Mouse (Mus musculus) myocyte (in vitro differentiated cells): ENCODE data around the gene Gm20449. TPM values are rescaled to one million over a fixed set of nuclear protein-coding genes. Genes with fewer than 3 reads are reported as not detected.

Source experiments
- H3K27me3 ChIP-seq: one replicate; pipeline ENCODE4 v1.6.1; 2011; ENCODE audit not compliant: control insufficient read depth, insufficient read depth, insufficient read length
- H3K36me3 ChIP-seq: one replicate; pipeline ENCODE4 v1.6.1; 2011; ENCODE audit not compliant: control insufficient read depth, insufficient read depth
- H3K4me2 ChIP-seq: one replicate; pipeline ENCODE4 v1.6.1; 2011; ENCODE audit warnings: low read depth, control low read depth
- H3K4me3 ChIP-seq: one replicate; pipeline ENCODE4 v1.5.1; 2011; ENCODE audit warnings: mild to moderate bottlenecking, control low read depth, moderate library complexity
- H3K79me2 ChIP-seq: one replicate; pipeline ENCODE4 v1.6.1; 2011; ENCODE audit not compliant: control insufficient read depth, insufficient read depth
- H3ac ChIP-seq: one replicate; pipeline ENCODE4 v1.6.1; 2011; ENCODE audit not compliant: control insufficient read depth, insufficient read length
- CEBPB ChIP-seq: IDR thresholded peaks from 2 replicates; pipeline ENCODE4 v1.6.1; 2011; ENCODE audit warnings: mild to moderate bottlenecking, moderate library complexity; ENCODE audit not compliant: poor library complexity, insufficient read depth, severe bottlenecking
- E2F4 ChIP-seq: IDR thresholded peaks from one replicate; pipeline ENCODE4 v1.6.1; 2011; ENCODE audit warnings: mild to moderate bottlenecking, control low read depth, moderate library complexity; ENCODE audit not compliant: insufficient read depth
- MAX ChIP-seq: IDR thresholded peaks from one replicate; pipeline ENCODE4 v1.6.1; 2011; ENCODE audit warnings: low read depth, mild to moderate bottlenecking, control low read depth
- MYOD1 ChIP-seq, 3 experiments: IDR thresholded peaks; one replicate each; pipeline ENCODE4 v1.6.1; 2011; ENCODE audit warnings: control low read depth in 2 of 3, low read depth in 2 of 3, mild to moderate bottlenecking in 2 of 3, moderate library complexity in 1 of 3; ENCODE audit not compliant: insufficient read length in 2 of 3, control insufficient read depth in 1 of 3
- MYOG ChIP-seq, 3 experiments: IDR thresholded peaks; one replicate each; pipeline ENCODE4 v1.6.1; 2011; ENCODE audit warnings: control low read depth in 2 of 3, low read depth in 2 of 3, mild to moderate bottlenecking in 2 of 3; ENCODE audit not compliant: insufficient read length in 2 of 3, control insufficient read depth in 1 of 3, insufficient read depth in 1 of 3
- POLR2A ChIP-seq: IDR thresholded peaks from one replicate; pipeline ENCODE4 v1.6.1; 2011; ENCODE audit warnings: low read depth, mild to moderate bottlenecking, control low read depth, moderate library complexity; ENCODE audit not compliant: insufficient read length
- POLR2AphosphoS2 ChIP-seq: IDR thresholded peaks from one replicate; pipeline ENCODE4 v1.6.1; 2011; ENCODE audit warnings: low read depth, control low read depth; ENCODE audit not compliant: insufficient read length
- REST ChIP-seq: IDR thresholded peaks from one replicate; pipeline ENCODE4 v1.6.1; 2011; ENCODE audit warnings: mild to moderate bottlenecking, control low read depth, moderate library complexity; ENCODE audit not compliant: insufficient read depth, insufficient read length
- SRF ChIP-seq: IDR thresholded peaks from one replicate; pipeline ENCODE4 v1.6.1; 2011; ENCODE audit warnings: low read depth; ENCODE audit not compliant: control insufficient read depth, insufficient read length
- TCF12 ChIP-seq: IDR thresholded peaks from one replicate; pipeline ENCODE4 v1.6.1; 2011; ENCODE audit warnings: mild to moderate bottlenecking, control low read depth; ENCODE audit not compliant: poor library complexity, insufficient read depth, severe bottlenecking
- TCF3 ChIP-seq: IDR thresholded peaks from one replicate; pipeline ENCODE4 v1.6.1; 2011; ENCODE audit warnings: low read depth, control low read depth; ENCODE audit not compliant: insufficient read length
- USF1 ChIP-seq: IDR thresholded peaks from one replicate; pipeline ENCODE4 v1.6.1; 2011; ENCODE audit warnings: low read depth, mild to moderate bottlenecking, control low read depth, moderate library complexity
- polyA plus RNA-seq: library from polyadenylated mRNA; unstranded; fragments of >200 nt; fragmentation: generic; extraction: Trizol; gene quantifications from one replicate; pipeline ENCODE4 v1.2.1, GENCODE M21; 2012; ENCODE audit warnings: missing spikeins

Gene Gm20449
- polyA plus RNA-seq, result not detected

DNA sequence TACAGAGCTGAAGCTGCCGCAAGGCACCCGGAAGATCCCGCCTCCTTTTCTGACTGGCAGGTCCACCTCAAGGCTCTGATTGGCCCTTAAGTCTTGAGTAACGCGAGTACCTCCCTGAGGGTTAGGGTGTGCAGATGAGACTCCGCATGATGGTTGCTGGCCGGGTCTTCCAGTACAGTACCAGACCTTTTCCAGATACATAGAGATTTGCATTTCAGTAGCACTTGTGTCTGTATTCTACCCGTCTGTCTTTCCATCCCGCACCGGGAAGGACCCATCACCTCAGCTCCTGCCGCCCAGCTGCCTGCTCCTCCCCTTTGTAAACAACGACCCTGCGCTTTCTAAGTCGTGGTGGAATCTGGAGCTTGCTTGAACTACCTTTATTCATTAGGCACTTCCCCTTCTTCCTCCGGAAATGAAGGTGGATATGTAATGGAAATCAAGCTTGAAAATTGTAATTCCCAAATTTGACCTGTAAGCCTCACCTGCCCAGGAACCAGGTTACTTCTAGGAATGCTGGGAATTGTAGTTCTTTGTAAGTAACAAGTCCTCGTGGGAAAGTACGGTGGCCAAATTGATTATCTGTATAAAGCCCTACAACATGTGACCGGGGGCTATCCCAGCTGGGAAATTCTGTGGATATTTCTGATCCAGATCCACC lies at the start of gene Gm20449, which contains the start of gene AW146154:
Gene Gm20449 (minus strand): TSS at position 29 of the 661 bp plus-strand sequence.
Gene AW146154 (minus strand): TSS at position 502 of the 661 bp plus-strand sequence.
- no peaks in the 10 kb centered on the region for H3K27me3 ChIP-seq
- no peaks in the 10 kb centered on the region for H3K79me2 ChIP-seq
- no peak for TF ChIP-seq MYOD1 (IDR thresholded peaks at IDR 0.05; ENCODE audit: control insufficient read depth in 1 of 3, insufficient read length in 2 of 3, low read depth in 2 of 3)
- TF ChIP-seq TCF12, result no peak
- no peak for TF ChIP-seq POLR2AphosphoS2
- no peak for TF ChIP-seq SRF
- TF ChIP-seq CEBPB, result no peak
- TF ChIP-seq POLR2A, result no peak
- no peak for TF ChIP-seq MYOG (IDR thresholded peaks at IDR 0.05; ENCODE audit: control insufficient read depth in 1 of 3, insufficient read depth in 1 of 3, insufficient read length in 2 of 3, low read depth in 2 of 3)
- TF ChIP-seq REST, result no peak
- TF ChIP-seq TCF3, result no peak
- no peak for TF ChIP-seq USF1
- no peaks in the 10 kb centered on the region for H3K36me3 ChIP-seq
- H3ac ChIP-seq, result no peak within 1 kb of the TSS
- peak within 1 kb of the TSS; percentile 90 for H3K4me2 ChIP-seq
- peak within 1 kb of the TSS; percentile 48 for H3K4me3 ChIP-seq

- H3K79me2 ChIP-seq, result no peaks in the 10 kb centered on the region
- no peak overlapping the region for H3ac ChIP-seq
- H3K4me2 ChIP-seq, result no peak overlapping the region
- H3K27me3 ChIP-seq, result no peaks in the 10 kb centered on the region
- no peaks in the 10 kb centered on the region for H3K36me3 ChIP-seq
- H3K4me3 ChIP-seq, result no peak overlapping the region
- TF ChIP-seq CEBPB (no peak), TCF12 (no peak), E2F4 (no peak), REST (no peak), MYOD1 (IDR thresholded peaks at IDR 0.05; ENCODE audit: control insufficient read depth in 1 of 3, insufficient read length in 2 of 3, low read depth in 2 of 3) (no peak), MYOG (IDR thresholded peaks at IDR 0.05; ENCODE audit: control insufficient read depth in 1 of 3, insufficient read depth in 1 of 3, insufficient read length in 2 of 3, low read depth in 2 of 3) (no peak), TCF3 (no peak), MAX (no peak)
Measured at GRCm38 (mm10) chr7:41512672-41513071, 13.5 kb upstream of the Gm20449 start.

DNA sequence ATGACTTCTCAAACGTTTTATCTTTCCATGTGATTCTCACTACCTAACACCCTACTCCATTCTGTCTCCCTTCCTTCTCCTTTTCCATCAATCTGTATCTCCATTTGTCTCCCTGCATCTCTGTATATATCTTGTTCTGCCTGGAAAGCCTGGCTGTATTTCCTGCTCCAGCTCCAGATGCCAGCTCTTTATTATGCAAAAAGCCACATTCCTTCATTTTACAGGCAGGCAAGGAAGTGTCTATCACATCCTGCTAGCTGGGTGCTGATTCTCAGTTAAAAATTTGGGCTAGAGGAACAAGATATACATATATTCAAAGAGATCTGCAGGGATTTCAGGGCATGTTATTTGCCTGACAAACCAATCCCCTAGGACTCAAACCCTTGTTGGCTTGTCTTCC lies 13.0 kb upstream of the Gm20449 start:
- H3K27me3 ChIP-seq, result no peaks in the 10 kb centered on the region
- TF ChIP-seq TCF3, result no peak
- TF ChIP-seq MYOG (IDR thresholded peaks at IDR 0.05; ENCODE audit: control insufficient read depth in 1 of 3, insufficient read depth in 1 of 3, insufficient read length in 2 of 3, low read depth in 2 of 3), result no peak
- TF ChIP-seq E2F4, result no peak
- TF ChIP-seq REST, result no peak
- TF ChIP-seq USF1, result no peak
- TF ChIP-seq CEBPB, result no peak
- TF ChIP-seq TCF12, result no peak
- no peak for TF ChIP-seq POLR2AphosphoS2
- TF ChIP-seq MAX, result no peak
- TF ChIP-seq SRF, result no peak
- H3K79me2 ChIP-seq, result no peaks in the 10 kb centered on the region
- no peak overlapping the region for H3K4me3 ChIP-seq
- no peak overlapping the region for H3ac ChIP-seq
- no peak overlapping the region for H3K4me2 ChIP-seq
- no peaks in the 10 kb centered on the region for H3K36me3 ChIP-seq

DNA sequence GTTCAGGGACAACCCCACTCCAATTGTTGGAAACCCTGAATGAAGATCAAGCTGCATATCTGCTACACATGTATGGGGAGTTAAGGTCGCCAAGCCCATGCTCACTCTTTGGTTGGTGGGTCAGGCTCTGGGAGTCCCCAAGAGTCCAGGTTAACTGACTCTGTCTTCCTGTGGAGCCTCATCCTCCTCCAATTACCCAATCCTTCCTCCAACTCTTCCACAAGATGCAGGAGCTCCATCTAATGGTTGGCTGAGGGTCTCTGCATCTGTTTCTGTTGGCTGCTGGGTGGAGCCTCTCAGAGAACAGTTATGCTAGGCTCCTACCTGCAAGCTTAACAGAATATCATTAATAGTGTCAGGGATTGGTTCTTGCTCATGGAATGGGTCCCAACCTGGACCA lies 3.2 kb upstream of the Gm20449 start:
- no peaks in the 10 kb centered on the region for H3K36me3 ChIP-seq
- no peaks in the 10 kb centered on the region for H3K79me2 ChIP-seq
- no peak overlapping the region for H3K4me2 ChIP-seq
- no peaks in the 10 kb centered on the region for H3K27me3 ChIP-seq
- TF ChIP-seq CEBPB (no peak), MYOG (IDR thresholded peaks at IDR 0.05; ENCODE audit: control insufficient read depth in 1 of 3, insufficient read depth in 1 of 3, insufficient read length in 2 of 3, low read depth in 2 of 3) (no peak), USF1 (no peak), SRF (no peak), REST (no peak), E2F4 (no peak), POLR2A (no peak), TCF3 (no peak), MYOD1 (IDR thresholded peaks at IDR 0.05; ENCODE audit: control insufficient read depth in 1 of 3, insufficient read length in 2 of 3, low read depth in 2 of 3) (no peak), MAX (no peak), TCF12 (no peak), POLR2AphosphoS2 (no peak)
- no peak overlapping the region for H3ac ChIP-seq
- no peak overlapping the region for H3K4me3 ChIP-seq
